Mouse (Mus musculus): ENCODE results near the gene Pttg1. TPM values are rescaled to one million over a fixed set of nuclear protein-coding genes. Genes with fewer than 3 reads are reported as not detected.

Pttg1 gene
- total RNA-seq (2021) = 10 to 100 TPM; 30.2 to 31.1 TPM
- long read RNA-seq, experiment 1, transcript Pttg1-204 (4 exons, 1,674 nt) = minor isoform, 6 of 41 reads
- long read RNA-seq, experiment 1, transcript Pttg1-202 (6 exons, 741 nt) = minor isoform, 9 of 41 reads
- long read RNA-seq, experiment 1, transcript Pttg1-206 (5 exons, 948 nt) = major isoform, 18 of 41 reads
- long read RNA-seq, experiment 1, partial matches to known transcripts = 2 of 41 reads
- long read RNA-seq, experiment 1, other reads (novel, unspliced or antisense) = 3 of 41 reads
- long read RNA-seq, experiment 2, transcript Pttg1-206 (5 exons, 948 nt) = major isoform, 20 of 38 reads
- long read RNA-seq, experiment 2, transcript Pttg1-202 (6 exons, 741 nt) = minor isoform, 11 of 38 reads
- long read RNA-seq, experiment 2, partial matches to known transcripts = 0 of 38 reads
- long read RNA-seq, experiment 2, other reads (novel, unspliced or antisense) = 1 of 38 reads

DNA sequence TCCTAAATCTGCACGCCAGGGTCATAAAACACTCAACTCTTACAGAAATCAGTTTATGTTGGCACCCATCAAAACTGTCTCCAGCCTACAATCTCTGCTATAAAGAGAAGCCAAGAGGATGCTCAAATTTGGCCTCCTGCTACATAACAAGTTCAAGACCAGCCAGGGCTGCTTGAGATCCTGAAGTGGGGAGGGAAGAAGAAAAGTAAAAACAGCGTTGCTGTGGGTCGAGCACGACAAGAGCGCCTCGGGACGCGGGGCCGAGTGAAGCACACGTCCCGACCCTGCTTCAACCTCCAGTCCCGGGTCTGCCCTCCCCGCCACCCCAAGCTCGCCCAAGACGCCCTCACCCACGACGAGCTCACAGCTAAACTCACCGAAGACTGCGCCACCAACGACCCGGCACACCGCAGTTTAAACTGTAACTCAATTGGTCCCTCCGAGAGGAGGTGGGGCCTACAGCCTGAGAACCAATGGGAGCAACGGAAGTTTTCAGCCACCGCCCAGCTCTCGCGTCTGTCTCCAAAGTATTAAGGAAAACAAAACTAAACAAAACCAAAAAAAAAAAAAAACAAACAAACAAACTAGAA lies at the start of gene Pttg1:
TSS of gene Pttg1 (minus strand) at position 428 of the 590 bp plus-strand sequence.
- DNase-seq (ENCODE audit: low spot score in 2 of 2) = peak; percentile 68 to 71

DNA sequence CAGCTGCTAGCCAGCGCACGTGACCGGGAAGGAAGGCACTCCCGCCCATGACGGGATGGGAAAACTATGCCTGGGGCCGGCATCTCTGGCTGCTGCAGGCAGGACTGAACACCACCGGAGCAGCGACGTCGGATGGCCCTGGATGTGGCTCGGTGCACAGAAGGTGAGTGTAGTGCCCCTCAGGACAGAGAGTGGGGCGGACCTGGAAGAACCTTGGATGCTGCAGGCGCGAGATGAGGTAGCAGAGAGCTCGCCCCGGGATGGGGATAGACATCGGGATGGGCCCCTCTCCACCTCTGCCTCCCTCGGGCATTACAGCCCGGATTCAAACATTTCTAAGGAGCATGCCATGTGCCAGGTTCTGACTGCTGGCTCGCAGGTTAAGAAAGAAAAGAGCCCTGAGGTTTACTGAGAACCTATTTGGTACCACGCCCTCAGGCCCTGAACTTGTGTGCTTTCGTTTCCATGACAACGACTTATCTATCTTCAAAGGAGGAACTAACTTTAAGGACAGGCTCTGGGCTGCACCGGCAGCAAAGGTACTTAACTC lies 48.2 kb upstream of the Pttg1 start, which contains the start of gene C1qtnf2:
TSS of gene C1qtnf2 (plus strand) at position 52 of the 550 bp plus-strand sequence.
- peak in 1 of 2 experiments; percentile 26 for DNase-seq (ENCODE audit: low spot score in 2 of 2)

GRCm38 (mm10) chr11:43473635-43474224 lies 47.7 kb upstream of the Pttg1 start:
- no peak for DNase-seq (ENCODE audit: low spot score in 2 of 2)

GRCm38 (mm10) chr11:43473115-43473514 lies 47.1 kb upstream of the Pttg1 start:
- no peak for DNase-seq (ENCODE audit: low spot score in 2 of 2)

DNA sequence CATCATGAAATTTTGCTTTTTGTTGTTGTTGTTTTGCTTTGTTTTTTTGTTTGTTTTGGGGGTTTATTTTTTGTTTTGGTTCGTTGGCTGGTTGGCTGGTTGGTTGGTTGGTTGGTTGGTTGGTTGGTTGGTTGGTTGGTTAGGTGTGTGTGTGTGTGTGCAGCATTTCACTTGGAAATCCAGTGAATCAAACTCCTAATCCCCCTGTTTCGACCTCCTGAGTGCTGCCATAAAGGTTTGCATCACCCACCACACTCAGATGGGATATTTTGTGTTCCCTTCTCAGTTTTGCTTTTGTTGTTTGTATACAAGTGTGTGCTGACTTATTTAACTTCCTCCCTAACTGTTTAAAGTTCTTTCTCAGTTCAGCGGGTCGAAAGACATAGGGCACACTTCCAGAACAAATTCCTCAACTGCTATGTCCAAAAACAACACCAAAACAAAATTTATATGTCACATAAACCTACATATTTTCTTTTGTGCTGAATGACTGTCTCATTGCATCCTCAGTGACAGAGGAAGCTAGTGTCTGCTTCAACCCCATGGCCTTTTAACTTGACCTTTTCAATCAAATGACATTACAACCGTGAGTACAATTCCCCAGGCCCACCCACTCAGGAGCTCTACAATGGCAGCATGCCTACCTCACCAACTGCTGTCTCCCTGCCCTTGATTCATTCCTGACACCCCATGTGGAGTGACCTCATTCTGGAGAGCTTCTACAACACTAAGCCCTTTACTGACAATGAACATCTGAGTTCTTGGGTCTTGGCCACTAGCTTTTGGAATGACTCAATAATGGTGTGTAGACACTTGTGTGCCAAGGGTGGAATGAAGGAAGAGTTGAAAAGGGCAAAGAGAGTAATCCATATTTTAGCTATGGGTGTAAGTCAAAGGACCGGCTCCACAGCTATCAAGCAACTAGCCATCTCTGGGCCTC lies 45.1 kb upstream of the Pttg1 start:
- no peak for DNase-seq (ENCODE audit: low spot score in 2 of 2)

GRCm38 (mm10) chr11:43470118-43470517 lies 44.1 kb upstream of the Pttg1 start:
- DNase-seq (ENCODE audit: low spot score in 2 of 2) = no peak

- DNase-seq (ENCODE audit: low spot score in 2 of 2) = no peak
These were observed 37.2 kb upstream of the Pttg1 start for GRCm38 (mm10) chr11:43463204-43463603.

- DNase-seq (ENCODE audit: low spot score in 2 of 2) = no peak
These were observed 26.2 kb upstream of the Pttg1 start for GRCm38 (mm10) chr11:43452266-43452665.

GRCm38 (mm10) chr11:43451322-43451721 lies 25.3 kb upstream of the Pttg1 start:
- DNase-seq (ENCODE audit: low spot score in 2 of 2) = no peak

DNA sequence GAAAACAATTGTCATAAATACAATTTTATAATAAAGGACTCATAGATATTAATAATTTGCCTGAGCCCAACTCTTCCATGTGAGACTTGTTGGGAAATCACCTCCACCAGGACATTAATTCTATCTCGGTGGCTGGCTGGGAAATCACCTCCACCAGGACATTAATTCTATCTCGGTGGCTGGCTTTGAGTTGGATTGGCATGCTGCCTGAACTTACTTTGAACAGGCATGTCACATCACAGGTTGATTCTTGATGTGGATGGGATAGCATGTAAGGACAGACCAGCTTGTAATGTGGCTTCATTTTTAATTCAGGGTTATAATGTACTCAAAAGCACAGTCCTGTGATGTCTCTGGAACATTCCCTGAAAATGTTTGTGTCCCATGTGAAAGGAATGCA lies 23.9 kb upstream of the Pttg1 start:
- no peak for DNase-seq (ENCODE audit: low spot score in 2 of 2)

- DNase-seq (ENCODE audit: low spot score in 2 of 2) = no peak
These were observed 17.1 kb upstream of the Pttg1 start for GRCm38 (mm10) chr11:43443183-43443582.

GRCm38 (mm10) chr11:43441121-43441520 lies 15.1 kb upstream of the Pttg1 start:
- DNase-seq (ENCODE audit: low spot score in 2 of 2) = no peak

GRCm38 (mm10) chr11:43434024-43434407 lies 8.0 kb upstream of the Pttg1 start:
- no peak for DNase-seq (ENCODE audit: low spot score in 2 of 2)

DNA sequence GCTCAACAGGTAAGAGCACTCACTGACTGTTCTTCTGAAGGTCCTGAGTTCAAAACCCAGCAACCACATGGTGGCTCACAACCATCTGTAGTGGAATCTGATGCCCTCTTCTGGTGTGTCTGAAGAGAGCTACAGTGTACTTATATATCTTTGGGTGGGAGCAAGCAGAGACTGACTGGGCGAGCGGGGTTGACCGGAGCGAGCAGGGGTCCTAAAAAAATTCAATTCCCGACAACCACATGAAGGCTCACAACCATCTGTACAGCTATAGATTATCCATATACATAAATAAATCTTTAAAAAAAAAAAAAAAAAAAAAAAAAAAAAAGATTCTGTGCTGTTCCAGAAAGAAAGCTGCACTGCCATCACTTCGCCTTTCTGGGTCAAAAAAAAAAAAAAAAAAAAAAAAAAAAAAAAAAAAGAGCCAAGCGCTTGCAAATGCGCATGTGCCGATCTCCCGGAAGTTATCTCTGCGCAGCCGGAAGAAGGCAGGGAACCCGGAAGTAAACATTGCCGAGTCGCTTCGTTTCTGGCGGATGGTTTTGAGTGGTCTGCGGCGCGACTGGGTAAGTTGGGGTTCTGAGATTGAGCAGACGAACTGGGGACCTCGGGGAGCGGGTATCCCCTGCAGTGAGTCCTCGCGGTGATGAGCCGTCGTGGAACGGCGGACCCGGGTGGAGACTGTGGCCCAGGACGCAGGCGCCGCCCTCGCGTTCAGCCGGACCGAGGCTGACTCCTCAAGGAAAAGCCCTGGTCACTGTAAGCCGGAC lies 7.4 kb upstream of the Pttg1 start, which contains the start of gene Slu7:
TSS of gene Slu7 (plus strand) at position 491 of the 770 bp plus-strand sequence.
- DNase-seq (ENCODE audit: low spot score in 2 of 2) = peak; percentile 63 to 67

GRCm38 (mm10) chr11:43426414-43426884 lies 398 bp upstream of the Pttg1 start:
- no peak for DNase-seq (ENCODE audit: low spot score in 2 of 2)

- no peak for DNase-seq (ENCODE audit: low spot score in 2 of 2)
These were observed 813 bp downstream of the Pttg1 start for GRCm38 (mm10) chr11:43425166-43425709.

GRCm38 (mm10) chr11:43424386-43424785 lies 1.7 kb downstream of the Pttg1 start:
- DNase-seq (ENCODE audit: low spot score in 2 of 2) = no peak

- no peak for DNase-seq (ENCODE audit: low spot score in 2 of 2)
These were observed 8.8 kb downstream of the Pttg1 start for GRCm38 (mm10) chr11:43417201-43417600.

DNA sequence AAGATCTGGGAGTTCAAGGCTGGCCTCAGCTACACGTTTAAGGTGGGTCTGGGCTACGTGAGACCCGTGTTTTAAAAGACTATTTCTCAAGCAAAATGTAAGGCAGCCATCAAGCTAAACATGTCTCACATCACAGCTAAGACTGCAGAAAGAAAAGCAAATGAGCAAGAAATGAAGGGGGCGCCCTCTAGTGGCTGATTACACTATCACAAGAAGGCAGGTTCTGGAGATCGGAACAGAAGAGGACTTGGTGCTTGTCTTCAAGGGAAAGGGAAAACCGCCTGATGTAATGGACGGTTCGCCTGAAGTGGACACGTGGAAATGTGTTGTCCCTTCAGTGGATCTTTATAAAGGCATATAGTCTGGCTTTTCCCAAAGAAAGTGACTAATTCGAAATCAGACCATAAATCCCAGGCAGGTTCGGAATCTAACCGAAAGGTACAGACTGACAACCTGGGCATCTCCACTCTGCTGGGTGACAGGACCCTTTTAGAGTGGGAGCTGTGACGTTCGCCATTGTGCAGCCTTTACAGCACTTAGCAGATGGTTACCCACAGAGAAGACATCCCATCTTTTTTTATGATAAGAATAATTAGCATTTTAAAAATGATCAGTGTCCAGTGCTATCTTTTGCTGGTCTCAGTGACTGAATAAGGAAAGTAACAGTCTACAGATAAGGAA lies 13.1 kb downstream of the Pttg1 start:
- peak; percentile 89 to 91 for DNase-seq (ENCODE audit: low spot score in 2 of 2)
